In genomic region chr17:79099866-79100265, GRCm38 (mm10) we compare ENCODE assay signal across 15 mouse cellular contexts. TPM values are rescaled to one million over a fixed set of nuclear protein-coding genes. Genes with fewer than 3 reads are reported as not detected.
DNase-seq lines count a peak whose midpoint lies in the region; ATAC-seq and TF ChIP-seq lines count a peak whose summit lies in the region.
"Had no signal": no experiment of that assay in that cellular context is flagged by ENCODE, and none has a peak within 500 bp of the region (broad histone marks: within the 10 kb centered on the region; RNA-seq: fewer than 3 reads in every experiment).

No protein-coding gene starts in this region.

- no peak overlapping the region for H3K4me2 ChIP-seq in forebrain, embryonic 12.5 days
- H3K4me2 ChIP-seq: limb, embryonic 13.5 days; lung, embryonic 15.5 days had no signal

- 41% methylated on average over 4 of the region's 4 CpGs for WGBS in olfactory bulb, adult 2 months
- WGBS in forebrain, embryonic 12.5 days, result 87% methylated on average over 4 of the region's 4 CpGs

- H3K4me3 ChIP-seq in olfactory bulb, adult 2 months (ENCODE audit: insufficient read depth, low read depth, low read length), result no peak overlapping the region
- no peak overlapping the region for H3K4me3 ChIP-seq in forebrain, embryonic 12.5 days (replicated peaks)
- H3K4me3 ChIP-seq: erythroblast, embryonic 14.5 days; limb, embryonic 13.5 days; lung, embryonic 15.5 days had no signal

- no peaks in the 10 kb centered on the region for H3K9me3 ChIP-seq in forebrain, embryonic 12.5 days
- H3K9me3 ChIP-seq: limb, embryonic 13.5 days; lung, embryonic 15.5 days had no signal

- no peaks in the 10 kb centered on the region for H3K36me3 ChIP-seq in forebrain, embryonic 12.5 days (replicated peaks)
- H3K36me3 ChIP-seq: limb, embryonic 13.5 days; lung, embryonic 15.5 days had no signal

- no peak for ATAC-seq in forebrain, embryonic 12.5 days (ENCODE audit: low FRiP score)
- ATAC-seq: midbrain, embryonic 16.5 days had no signal

- H3K27me3 ChIP-seq in forebrain, embryonic 12.5 days, result no peaks in the 10 kb centered on the region
- H3K27me3 ChIP-seq: lung, embryonic 15.5 days had no signal

- no peak overlapping the region for H3K9ac ChIP-seq in forebrain, embryonic 12.5 days
- H3K9ac ChIP-seq: limb, embryonic 13.5 days; lung, embryonic 15.5 days had no signal

- peak; percentile 10 to 38 for DNase-seq in frontal cortex, postnatal 36 days (ENCODE audit: low spot score in 2 of 2)
- no peak for DNase-seq in frontal cortex, postnatal 25 days (ENCODE audit: low spot score in 2 of 2)
- peak; percentile 20 for DNase-seq in 3134 (ENCODE audit: extremely low read depth, insufficient read length, low spot score)
- DNase-seq in T-cell, adult 2 months (ENCODE audit: low spot score), result peak; percentile 58
- no peak for DNase-seq in testis, postnatal 14 days (ENCODE audit: low spot score)
- no peak for DNase-seq in adrenal gland, adult 18-20 months (ENCODE audit: low spot score in 2 of 2)
- DNase-seq: gastrocnemius, postnatal 25 days; heart, postnatal 4 days; kidney, adult 18-20 months had no signal

- H3K27ac ChIP-seq in olfactory bulb, adult 2 months (ENCODE audit: insufficient read depth, low read depth, low read length), result 0 out of 2 replicates have a peak overlapping the region, but pooled peaks have one; percentile 67
- H3K27ac ChIP-seq in forebrain, embryonic 12.5 days, result no peak overlapping the region
- H3K27ac ChIP-seq: limb, embryonic 13.5 days; lung, embryonic 15.5 days had no signal

- no peak for TF ChIP-seq POLR2A in olfactory bulb, adult 2 months (IDR thresholded peaks at IDR 0.05; ENCODE audit: insufficient read depth, low read depth, low read length)

- no peak for TF ChIP-seq CTCF in olfactory bulb, adult 2 months (IDR thresholded peaks at IDR 0.05; ENCODE audit: insufficient read depth, low read depth, low read length)

- H3K4me1 ChIP-seq in olfactory bulb, adult 2 months (ENCODE audit: control insufficient read depth, insufficient read depth, low read length), result peaks cover 2% of the 10 kb centered on the region
- H3K4me1 ChIP-seq in forebrain, embryonic 12.5 days, result no peaks in the 10 kb centered on the region
- H3K4me1 ChIP-seq: limb, embryonic 13.5 days; lung, embryonic 15.5 days had no signal

RNA-seq across cellular contexts. Expression of gene Qpct, which starts 48.2 kb away (rescaled TPM):
- not detected in 2 replicates for polyA plus RNA-seq in olfactory bulb, adult 2 months (2012; ENCODE audit: insufficient read depth, insufficient read length, low replicate concordance, missing spikeins)
- 1 to 10 TPM; 7.3 to 8.1 TPM for total RNA-seq in adrenal gland, adult 18-20 months (2021)
- polyA plus RNA-seq in forebrain, embryonic 12.5 days (2016; fragmentation: Nextera tagmentation; extraction: Ambion mirVana), result 8.8 and 9.4 TPM in 2 replicates
- polyA plus RNA-seq: erythroblast, embryonic 14.5 days had no signal

Comparison
In these comparisons a context has a peak if more than half of its experiments do, and no peak if none do; other contexts are left out.
1. DNase-seq: peak in frontal cortex, postnatal 36 days (2 of 2), 3134 (single experiment) and T-cell, adult 2 months (single experiment); none in frontal cortex, postnatal 25 days (0 of 2), testis, postnatal 14 days (single experiment) and adrenal gland, adult 18-20 months (0 of 2).